Mouse (Mus musculus) midbrain, embryonic 10.5 days (tissue): ENCODE results near the gene Bok. TPM values are rescaled to one million over a fixed set of nuclear protein-coding genes. Genes with fewer than 3 reads are reported as not detected.
A peak's percentile ranks its signal among the peaks of the same experiment; 100 is the strongest.

Experiments
- DNase-seq: peaks from one replicate; pipeline ENCODE4 v3.0.0-alpha.2; 2017; ENCODE audit warnings: low spot score
- H3K27ac ChIP-seq: fragments of 300-500 bp; sonication (generic); replicated peaks from 2 replicates; pipeline ENCODE4 v1.5.1; 2016; ENCODE audit warnings: mild to moderate bottlenecking
- H3K27me3 ChIP-seq: fragments of 300-500 bp; sonication (generic); 2 replicates; pipeline ENCODE4 v1.6.1; 2016; ENCODE audit warnings: low read depth, mild to moderate bottlenecking; ENCODE audit not compliant: poor library complexity, severe bottlenecking
- H3K36me3 ChIP-seq: fragments of 300-500 bp; sonication (generic); 2 replicates; pipeline ENCODE4 v1.6.1; 2016; ENCODE audit warnings: mild to moderate bottlenecking, moderate library complexity
- H3K4me1 ChIP-seq: fragments of 300-500 bp; sonication (generic); 2 replicates; pipeline ENCODE4 v1.6.1; 2016
- H3K4me3 ChIP-seq: fragments of 300-500 bp; sonication (generic); 2 replicates; pipeline ENCODE4 v1.5.1; 2016; ENCODE audit warnings: mild to moderate bottlenecking, moderate library complexity
- H3K9me3 ChIP-seq: fragments of 300-500 bp; sonication (generic); replicated peaks from 2 replicates; pipeline ENCODE4 v1.6.1; 2016; ENCODE audit warnings: mild to moderate bottlenecking
- WGBS: fragments of 180-500 bp; shearing (Covaris S2); methylation state at CpG from one replicate; pipeline ENCODE4 v1.1.7; 2016; 5-methylcytosine and 5-hydroxymethylcytosine counted together
- polyA plus RNA-seq: library from polyadenylated mRNA; unstranded; fragments of >200 nt; fragmentation: Nextera tagmentation; extraction: Ambion mirVana; gene quantifications from 2 replicates; pipeline ENCODE4 v1.2.1, GENCODE M21; 2016

Bok gene
- polyA plus RNA-seq, 1 experiment from 2014 or later: 42.9 TPM

DNA sequence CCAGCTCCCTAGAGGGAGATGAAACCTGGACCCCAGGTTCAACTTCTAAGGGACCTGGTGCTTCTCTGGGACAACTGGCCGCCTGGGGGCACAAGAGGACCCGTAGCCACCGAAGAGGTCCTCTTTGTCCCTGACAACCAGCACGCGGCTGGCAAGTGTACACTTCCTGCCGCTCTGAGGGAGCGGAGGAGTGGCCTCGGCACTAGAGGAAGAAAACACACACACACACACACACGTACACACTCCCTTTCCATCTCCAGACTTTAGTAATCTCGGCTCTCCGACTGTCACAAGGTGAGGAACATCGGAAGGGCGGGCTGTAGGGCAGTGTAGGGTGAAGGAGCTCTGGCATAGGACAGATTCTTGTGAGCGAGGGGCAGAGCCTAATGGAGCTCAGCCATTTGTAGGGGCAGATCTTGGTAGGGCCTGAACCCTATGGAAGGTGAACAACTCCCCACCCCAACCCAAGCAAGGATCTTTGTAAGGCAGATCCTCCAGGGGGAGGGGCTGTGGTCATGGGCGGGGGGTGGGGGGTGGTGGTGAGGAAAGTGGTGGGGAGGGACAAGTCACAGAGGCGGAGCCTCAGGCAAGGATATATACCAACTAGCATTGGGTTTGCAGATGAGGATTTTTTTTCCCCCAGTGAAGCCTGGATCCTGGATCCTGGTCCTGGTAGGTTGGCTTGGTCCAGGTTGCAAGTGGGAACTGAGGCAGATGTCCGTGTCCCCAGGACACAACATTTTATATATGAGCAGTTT is 16.5 kb upstream of the Bok start:
- peaks cover 25% of the 10 kb centered on the region for H3K4me1 ChIP-seq
- peak; percentile 79 for DNase-seq
- no peaks in the 10 kb centered on the region for H3K9me3 ChIP-seq
- H3K4me3 ChIP-seq: peak overlapping the region; percentile 56
- no peaks in the 10 kb centered on the region for H3K36me3 ChIP-seq
- peaks cover 5% of the 10 kb centered on the region for H3K27me3 ChIP-seq
- H3K27ac ChIP-seq: peak overlapping the region; percentile 88
- 8% methylated on average over 17 of the region's 17 CpGs for WGBS

DNA sequence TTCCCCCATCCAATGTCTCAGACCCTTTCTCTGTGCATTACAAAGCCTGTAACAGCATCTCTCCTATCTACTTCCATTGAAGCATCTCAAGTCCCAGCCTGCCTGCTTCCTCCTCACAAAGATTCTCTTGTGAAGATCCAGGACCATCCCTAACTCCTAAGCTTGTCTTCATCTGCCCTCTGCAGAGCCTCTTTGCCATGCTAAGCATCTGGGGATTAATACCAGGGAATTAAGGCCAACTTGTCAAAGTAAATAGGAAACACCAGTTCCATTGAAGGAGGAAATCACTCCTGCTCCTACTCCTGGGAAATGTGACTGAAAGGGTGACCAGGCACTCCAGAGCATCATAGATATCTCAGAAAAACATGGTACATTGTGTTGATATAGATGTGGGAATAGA is 15.5 kb upstream of the Bok start:
- H3K27me3 ChIP-seq: peaks cover 5% of the 10 kb centered on the region
- H3K27ac ChIP-seq: 0 out of 2 replicates have a peak overlapping the region, but pooled peaks have one; percentile 88
- no peaks in the 10 kb centered on the region for H3K36me3 ChIP-seq
- no peaks in the 10 kb centered on the region for H3K9me3 ChIP-seq
- H3K4me3 ChIP-seq: 0 out of 2 replicates have a peak overlapping the region, but pooled peaks have one; percentile 56
- peaks cover 25% of the 10 kb centered on the region for H3K4me1 ChIP-seq
- no peak for DNase-seq

DNA sequence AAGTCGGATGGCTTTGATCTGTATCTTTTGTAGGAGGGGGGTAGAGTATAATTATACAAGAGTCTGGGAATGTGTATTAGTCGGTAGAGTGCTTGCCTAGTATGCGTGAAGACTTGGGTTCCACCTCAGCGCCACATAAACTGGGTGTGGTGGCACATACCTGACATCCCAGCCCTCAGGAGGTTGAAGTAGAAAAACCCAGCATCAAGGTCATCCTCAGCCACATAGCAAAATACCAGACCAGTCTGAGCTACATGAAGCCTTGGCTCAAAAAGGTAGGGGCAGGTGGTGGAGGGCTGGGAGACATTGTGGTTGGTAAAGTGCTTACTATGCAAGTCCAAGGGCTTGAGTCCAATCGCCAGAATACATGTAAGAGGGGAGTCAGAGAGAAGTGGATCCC is 12.8 kb upstream of the Bok start:
- Histone ChIP-seq H3K9me3 (no peaks in the 10 kb centered on the region), H3K4me1 (peaks cover 22% of the 10 kb centered on the region), H3K4me3 (no peak overlapping the region), H3K27ac (no peak overlapping the region), H3K27me3 (peaks cover 5% of the 10 kb centered on the region), H3K36me3 (no peaks in the 10 kb centered on the region)
- 89% methylated on average over 5 of the region's 5 CpGs for WGBS
- DNase-seq: no peak

DNA sequence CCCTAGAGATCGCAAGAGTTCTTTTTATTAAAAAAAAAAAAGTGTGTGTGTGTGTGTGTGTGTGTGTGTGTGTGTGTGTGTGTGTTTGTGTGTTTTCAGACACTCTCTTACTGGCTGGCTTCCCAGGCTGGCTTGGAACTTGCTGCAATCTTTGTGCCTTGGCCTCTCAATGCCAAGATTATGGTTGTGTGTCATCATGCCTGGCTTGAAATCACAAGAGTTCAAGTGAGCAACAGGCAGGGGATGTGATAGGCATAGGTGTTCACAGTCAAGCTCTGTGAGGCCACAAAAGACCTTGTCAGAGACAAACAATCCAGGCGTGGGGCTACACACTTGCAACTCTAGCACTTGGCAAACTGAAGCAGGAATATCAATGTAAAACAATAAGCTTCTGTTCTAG is 7.1 kb upstream of the Bok start:
- Histone ChIP-seq H3K9me3 (peaks cover 5% of the 10 kb centered on the region; the same call in 1 of the 2 replicates), H3K27ac (no peak overlapping the region), H3K4me1 (no peaks in the 10 kb centered on the region), H3K36me3 (no peaks in the 10 kb centered on the region), H3K4me3 (no peak overlapping the region), H3K27me3 (no peaks in the 10 kb centered on the region)
- WGBS: 79% methylated on average over 2 of the region's 2 CpGs
- no peak for DNase-seq

DNA sequence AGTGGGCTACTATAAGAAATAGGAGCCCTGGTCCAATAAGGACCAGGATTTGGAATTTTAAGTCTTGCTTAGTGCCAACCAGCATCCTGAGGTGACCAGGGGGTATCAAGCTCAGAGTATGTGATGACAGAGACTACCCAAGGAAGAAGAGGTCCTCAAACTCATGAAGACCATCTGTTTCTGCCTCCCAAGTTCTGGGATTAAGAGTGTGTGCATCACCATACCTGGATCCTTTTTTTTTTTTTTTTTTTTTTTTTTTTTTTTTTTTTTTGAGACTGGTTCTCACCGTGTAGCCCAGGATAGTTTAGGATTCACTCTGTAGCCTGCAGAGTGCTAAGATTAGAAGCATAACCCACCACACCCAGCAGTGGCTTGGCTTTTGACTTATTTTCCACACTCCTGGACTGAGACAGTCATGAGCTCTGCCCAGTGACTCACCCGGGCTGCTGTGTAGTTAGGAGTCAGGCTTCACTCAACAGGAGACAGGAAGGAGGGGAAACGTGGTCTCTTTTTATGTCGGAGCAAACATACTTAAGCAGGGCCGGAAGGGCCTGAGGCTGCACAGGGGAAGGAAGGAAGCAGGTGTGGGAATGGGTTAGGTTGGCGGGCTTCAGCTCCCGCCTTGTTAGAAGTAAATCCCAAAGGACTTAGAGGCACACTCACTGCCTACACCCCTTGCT is 5.4 kb upstream of the Bok start:
- DNase-seq: no peak
- H3K4me3 ChIP-seq: no peak overlapping the region
- H3K36me3 ChIP-seq: no peaks in the 10 kb centered on the region
- peaks cover 16% of the 10 kb centered on the region for H3K27me3 ChIP-seq
- H3K27ac ChIP-seq: no peak overlapping the region
- H3K9me3 ChIP-seq: peaks cover 5% of the 10 kb centered on the region; the same call in 1 of the 2 replicates
- 81% methylated on average over 7 of the region's 7 CpGs for WGBS
- H3K4me1 ChIP-seq: no peaks in the 10 kb centered on the region

DNA sequence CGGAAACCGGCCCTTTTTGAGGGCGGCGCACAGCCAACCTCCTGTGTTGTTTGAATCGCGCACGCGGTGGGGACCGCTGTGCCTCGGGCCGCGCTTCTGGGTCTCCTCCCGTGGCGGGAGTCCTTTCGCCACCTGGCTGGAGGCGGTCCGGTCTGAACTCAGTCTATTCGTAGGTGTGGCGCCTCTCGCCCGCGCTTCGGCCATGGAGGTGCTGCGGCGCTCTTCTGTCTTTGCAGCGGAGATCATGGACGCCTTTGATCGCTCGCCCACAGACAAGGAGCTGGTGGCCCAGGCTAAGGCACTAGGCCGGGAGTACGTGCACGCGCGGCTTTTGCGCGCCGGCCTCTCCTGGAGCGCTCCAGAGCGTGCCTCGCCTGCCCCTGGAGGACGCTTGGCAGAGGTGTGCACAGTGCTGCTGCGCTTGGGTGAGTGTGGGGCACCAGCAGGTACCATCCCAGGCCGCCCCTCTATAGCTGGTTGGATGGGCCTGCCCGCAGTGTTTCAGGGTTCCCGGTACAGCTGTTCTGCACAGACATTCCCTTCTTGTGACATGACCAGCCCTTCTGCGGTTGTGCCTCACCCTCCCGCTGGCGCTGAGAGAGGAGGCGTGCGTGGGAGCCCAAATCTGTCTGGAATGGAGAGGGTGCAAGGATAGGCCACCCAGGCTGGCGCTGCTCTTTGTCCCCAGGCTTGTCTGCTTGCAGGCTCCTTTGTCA is 943 bp downstream of the Bok start:
- H3K27ac ChIP-seq: peak overlapping the region; percentile 86
- peaks cover 2% of the 10 kb centered on the region; the same call in 1 of the 2 replicates for H3K9me3 ChIP-seq
- peak overlapping the region; percentile 67 for H3K4me3 ChIP-seq
- DNase-seq: peak; percentile 80
- peaks cover 22% of the 10 kb centered on the region for H3K4me1 ChIP-seq
- peaks cover 44% of the 10 kb centered on the region for H3K27me3 ChIP-seq
- peaks cover 17% of the 10 kb centered on the region for H3K36me3 ChIP-seq
- 2% methylated on average over 51 of the region's 51 CpGs for WGBS

DNA sequence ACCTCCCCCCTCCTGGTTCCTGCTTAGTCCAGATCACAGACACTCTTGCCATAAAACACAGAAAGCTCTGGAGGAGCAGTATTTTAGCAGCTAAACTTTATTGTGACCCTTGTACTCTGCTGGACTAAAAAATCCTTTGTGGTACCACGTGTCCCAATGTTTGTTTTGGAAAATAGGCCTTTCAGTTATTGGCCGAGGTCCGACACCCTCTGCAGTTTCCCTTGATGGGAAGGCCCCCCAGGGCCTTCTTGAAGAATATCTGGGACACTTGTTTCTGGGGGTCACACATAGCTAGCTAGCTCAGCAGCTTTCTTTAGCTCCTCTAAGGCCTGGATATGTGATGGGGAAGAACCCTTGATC is 1.5 kb downstream of the Bok start:
- Histone ChIP-seq H3K27ac (peak overlapping the region; percentile 86), H3K27me3 (peaks cover 44% of the 10 kb centered on the region)

DNA sequence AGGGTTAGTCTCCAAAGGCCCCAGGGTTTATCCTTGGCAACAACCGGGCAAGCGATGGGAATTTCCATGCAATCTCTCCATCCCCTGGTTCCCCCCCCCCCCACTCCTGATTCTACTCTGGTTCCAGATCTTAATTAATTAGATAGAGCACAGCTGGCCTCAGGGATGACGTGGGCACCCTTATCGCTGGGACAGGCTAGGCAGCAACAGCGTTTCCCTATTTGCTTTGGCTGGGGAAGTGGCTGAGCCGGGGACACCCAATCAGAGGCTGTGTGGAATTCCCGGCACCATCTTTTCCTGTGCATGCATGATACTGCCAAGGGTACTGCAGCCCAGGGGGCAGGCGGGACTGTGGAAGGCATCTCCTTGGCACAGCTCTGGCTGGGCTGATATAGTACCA is 2.7 kb downstream of the Bok start:
- Histone ChIP-seq H3K9me3 (no peaks in the 10 kb centered on the region), H3K4me1 (peaks cover 22% of the 10 kb centered on the region), H3K36me3 (peaks cover 23% of the 10 kb centered on the region), H3K27ac (no peak overlapping the region), H3K27me3 (peaks cover 44% of the 10 kb centered on the region), H3K4me3 (no peak overlapping the region)
- 81% methylated on average over 8 of the region's 8 CpGs for WGBS
- DNase-seq: no peak

More for the DNA sequence above, 1.5 kb downstream of the Bok start:
- no peaks in the 10 kb centered on the region for H3K9me3 ChIP-seq
- WGBS: 60% methylated on average over 3 of the region's 3 CpGs
- H3K36me3 ChIP-seq: peaks cover 19% of the 10 kb centered on the region
- H3K4me3 ChIP-seq: peak overlapping the region; percentile 67
- no peak for DNase-seq
- peaks cover 22% of the 10 kb centered on the region for H3K4me1 ChIP-seq

DNA sequence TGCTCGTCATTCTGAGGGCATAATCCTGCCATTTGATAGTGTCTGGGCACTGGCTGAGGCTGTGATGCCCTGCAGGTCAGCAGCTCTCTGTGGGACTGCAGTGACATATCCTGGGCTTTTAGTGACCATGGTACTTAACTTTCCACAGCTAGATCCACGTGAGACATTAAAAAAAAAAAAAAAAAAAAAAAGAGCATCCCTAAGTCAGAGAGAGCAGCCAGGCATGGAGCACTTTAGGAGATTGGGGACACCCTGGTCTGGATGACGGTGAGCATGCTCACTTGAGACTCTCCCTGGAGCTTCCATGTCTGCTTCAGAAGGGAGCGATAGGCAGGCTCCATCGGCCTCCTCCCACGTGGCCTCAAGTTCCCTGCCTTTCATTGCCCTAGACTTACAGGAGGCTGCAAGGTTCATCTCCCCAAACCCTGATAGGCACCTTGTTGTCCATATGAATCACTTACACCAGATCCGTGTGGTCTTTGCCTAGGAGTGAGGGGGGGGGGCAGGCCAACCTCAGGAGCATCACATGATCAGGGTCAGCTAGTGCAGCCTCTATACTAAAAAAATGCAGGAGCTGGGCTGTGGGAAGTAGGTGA is 4.5 kb downstream of the Bok start:
- peaks cover 28% of the 10 kb centered on the region for H3K27me3 ChIP-seq
- peaks cover 31% of the 10 kb centered on the region for H3K36me3 ChIP-seq
- DNase-seq: no peak
- WGBS: 82% methylated on average over 7 of the region's 7 CpGs
- no peak overlapping the region for H3K27ac ChIP-seq
- H3K4me3 ChIP-seq: no peak overlapping the region
- no peaks in the 10 kb centered on the region for H3K9me3 ChIP-seq
- peaks cover 22% of the 10 kb centered on the region for H3K4me1 ChIP-seq

DNA sequence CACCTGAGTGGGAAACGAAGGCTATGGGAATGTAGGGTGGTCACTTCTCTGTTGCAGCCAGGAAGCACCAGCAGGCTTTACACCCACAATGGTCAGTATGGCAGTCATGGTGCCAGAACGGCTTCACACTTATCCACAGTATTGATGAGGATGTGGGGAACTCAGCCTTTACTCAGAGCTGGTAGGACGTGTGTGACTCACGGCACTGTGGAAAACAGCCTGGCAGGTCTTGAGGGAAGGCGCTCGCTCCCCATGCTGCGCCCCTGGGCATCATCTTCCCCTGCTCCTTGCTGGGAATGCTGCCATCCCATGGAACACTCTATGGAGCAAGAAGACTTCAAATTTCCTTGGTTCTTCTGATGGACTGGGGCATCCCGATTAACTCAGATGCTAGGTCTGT is 5.6 kb downstream of the Bok start:
- Histone ChIP-seq H3K9me3 (no peaks in the 10 kb centered on the region), H3K4me3 (no peak overlapping the region), H3K27me3 (peaks cover 17% of the 10 kb centered on the region), H3K27ac (no peak overlapping the region), H3K36me3 (peaks cover 42% of the 10 kb centered on the region), H3K4me1 (peaks cover 13% of the 10 kb centered on the region)
- DNase-seq: no peak
- 94% methylated on average over 8 of the region's 8 CpGs for WGBS

DNA sequence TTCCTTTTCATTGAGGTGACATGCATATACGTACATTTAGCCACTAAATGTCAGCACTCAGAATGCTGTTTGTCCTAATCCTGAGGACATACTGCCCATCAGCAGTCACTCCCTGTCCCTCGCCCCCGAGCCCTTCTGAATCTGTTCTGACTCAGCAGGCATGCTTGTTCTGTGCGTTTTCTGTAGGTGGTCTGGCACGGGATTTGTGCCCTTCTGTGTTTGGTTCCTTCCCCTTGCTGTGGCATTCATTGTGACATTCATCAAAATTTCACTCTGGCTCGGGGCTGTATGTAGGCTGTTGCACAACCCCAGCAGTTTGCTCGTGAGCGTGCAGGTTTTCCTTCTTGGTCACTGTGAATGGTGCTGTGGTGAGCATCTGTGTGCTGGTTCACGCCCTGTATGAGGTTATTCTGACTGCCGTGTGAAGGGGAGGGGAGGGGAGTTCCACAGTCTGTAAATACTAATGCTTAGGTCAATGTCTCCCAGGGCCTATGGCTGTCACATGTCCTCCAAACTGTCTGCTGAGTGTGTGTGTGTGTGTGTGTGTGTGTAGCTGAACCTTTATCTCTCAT is 6.4 kb downstream of the Bok start:
- Histone ChIP-seq H3K36me3 (peaks cover 45% of the 10 kb centered on the region), H3K27ac (no peak overlapping the region), H3K9me3 (no peaks in the 10 kb centered on the region), H3K27me3 (peaks cover 9% of the 10 kb centered on the region), H3K4me1 (peaks cover 5% of the 10 kb centered on the region), H3K4me3 (no peak overlapping the region)
- 82% methylated on average over 10 of the region's 10 CpGs for WGBS
- no peak for DNase-seq

DNA sequence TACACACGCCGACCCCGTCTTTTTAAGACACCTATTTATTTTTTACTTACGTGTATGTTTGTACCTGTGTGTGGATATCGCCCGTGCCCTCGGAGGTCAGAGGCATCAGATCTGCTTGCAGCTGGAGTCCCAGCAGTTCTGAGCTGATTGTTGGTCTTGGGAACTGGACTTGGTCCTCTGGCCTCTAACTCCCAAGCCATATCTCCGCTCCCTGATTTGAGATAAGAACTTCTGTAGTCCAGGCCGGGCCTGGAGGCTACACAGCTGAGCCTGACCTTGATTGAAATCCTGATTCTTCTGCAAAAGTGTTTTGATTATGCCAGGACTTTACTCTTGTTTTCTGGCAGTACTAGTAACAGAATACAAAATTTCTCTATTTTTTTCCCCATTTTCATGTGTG is 7.3 kb downstream of the Bok start:
- DNase-seq: no peak
- Histone ChIP-seq H3K4me3 (no peak overlapping the region), H3K9me3 (no peaks in the 10 kb centered on the region), H3K36me3 (peaks cover 45% of the 10 kb centered on the region), H3K4me1 (no peaks in the 10 kb centered on the region), H3K27me3 (0 out of 2 replicates have a peak, but pooled peaks cover under 1% of the 10 kb centered on the region), H3K27ac (no peak overlapping the region)
- WGBS: 94% methylated on average over 9 of the region's 9 CpGs
